Mouse (Mus musculus) lung, postnatal 0 days (tissue): ENCODE results near the gene Usp34. TPM values are rescaled to one million over a fixed set of nuclear protein-coding genes. Genes with fewer than 3 reads are reported as not detected.

Source experiments
- ATAC-seq: fragments of 200-750 bp; cut with Nextera tagmentation; 2 replicates; pipeline ENCODE4 v1.8.0; 2017; ENCODE audit warnings: moderate library complexity
- DNase-seq: peaks from one replicate; pipeline ENCODE4 v3.0.0-alpha.2; 2016; ENCODE audit warnings: low spot score
- H3K27ac ChIP-seq: fragments of 300-500 bp; sonication (generic); 2 replicates; pipeline ENCODE4 v1.5.1; 2014; ENCODE audit warnings: antibody characterized with exemption, mild to moderate bottlenecking, low read length, mixed read lengths
- H3K27me3 ChIP-seq: fragments of 300-500 bp; sonication (generic); replicated peaks from 2 replicates; pipeline ENCODE4 v1.6.1; 2014; ENCODE audit warnings: low read length, mixed read lengths; ENCODE audit not compliant: insufficient read depth
- H3K36me3 ChIP-seq: fragments of 300-500 bp; sonication (generic); 2 replicates; pipeline ENCODE4 v1.6.1; 2014; ENCODE audit warnings: low read length, mixed read lengths; ENCODE audit not compliant: insufficient read depth
- H3K4me1 ChIP-seq: fragments of 300-500 bp; sonication (generic); 2 replicates; pipeline ENCODE4 v1.6.1; 2014; ENCODE audit warnings: antibody characterized with exemption, low read depth, low read length, mixed read lengths; ENCODE audit not compliant: insufficient read depth
- H3K4me2 ChIP-seq: fragments of 300-500 bp; sonication (generic); replicated peaks from 2 replicates; pipeline ENCODE4 v1.6.1; 2014; ENCODE audit warnings: low read depth, mild to moderate bottlenecking, low read length, moderate library complexity, mixed read lengths
- H3K4me3 ChIP-seq: fragments of 300-500 bp; sonication (generic); 2 replicates; pipeline ENCODE4 v1.5.1; 2014; ENCODE audit warnings: low read depth, low read length
- H3K9ac ChIP-seq: fragments of 300-500 bp; sonication (generic); replicated peaks from 2 replicates; pipeline ENCODE4 v1.6.1; 2014; ENCODE audit warnings: low read depth, mild to moderate bottlenecking
- H3K9me3 ChIP-seq: fragments of 300-500 bp; sonication (generic); 2 replicates; pipeline ENCODE4 v1.6.1; 2016; ENCODE audit warnings: low read length, mixed read lengths
- CTCF ChIP-seq: IDR thresholded peaks from 2 replicates; pipeline ENCODE4 v1.5.1; 2016; ENCODE audit warnings: antibody characterized with exemption, mild to moderate bottlenecking
- EP300 ChIP-seq: IDR thresholded peaks from 2 replicates; pipeline ENCODE4 v1.6.1; 2016; ENCODE audit warnings: antibody characterized with exemption, mild to moderate bottlenecking, control low read depth
- WGBS: fragments of 180-500 bp; shearing (Covaris S2); extraction: QIAGEN DNeasy Blood & Tissue Kit; methylation state at CpG from one replicate; pipeline ENCODE4 v1.1.7; 2014; 5-methylcytosine and 5-hydroxymethylcytosine counted together
- polyA plus RNA-seq: library from polyadenylated mRNA; unstranded; fragments of >200 nt; fragmentation: Nextera tagmentation; extraction: Ambion mirVana; gene quantifications from 2 replicates; pipeline ENCODE4 v1.2.1, GENCODE M21; 2015

The Usp34 gene
- polyA plus RNA-seq, 1 experiment from 2014 or later: 15.3 TPM

- H3K27me3 ChIP-seq: no peaks in the 10 kb centered on the region
- TF ChIP-seq EP300 (no peak), CTCF (no peak)
- 94% methylated on average over 1 of the region's 1 CpGs for WGBS
- no peaks in the 10 kb centered on the region for H3K9me3 ChIP-seq
- no peak overlapping the region for H3K4me3 ChIP-seq
- no peaks in the 10 kb centered on the region for H3K4me1 ChIP-seq
- H3K9ac ChIP-seq: no peak overlapping the region
- ATAC-seq (no peak), DNase-seq (no peak)
- H3K4me2 ChIP-seq: no peak overlapping the region
- peaks cover 63% of the 10 kb centered on the region; the same call in 1 of the 2 replicates for H3K36me3 ChIP-seq
- H3K27ac ChIP-seq: no peak overlapping the region
These were observed 183.3 kb downstream of the Usp34 start for GRCm38 (mm10) chr11:23489955-23490354.

GRCm38 (mm10) chr11:23492048-23492790 is 185.5 kb downstream of the Usp34 start:
- TF ChIP-seq EP300 (no peak), CTCF (no peak)
- Histone ChIP-seq H3K9ac (no peak overlapping the region), H3K36me3 (peaks cover 59% of the 10 kb centered on the region; the same call in 1 of the 2 replicates), H3K4me2 (no peak overlapping the region), H3K27me3 (no peaks in the 10 kb centered on the region), H3K9me3 (no peaks in the 10 kb centered on the region), H3K4me3 (no peak overlapping the region), H3K4me1 (peaks cover 9% of the 10 kb centered on the region; the same call in 1 of the 2 replicates), H3K27ac (no peak overlapping the region)
- DNase-seq (no peak), ATAC-seq (no peak)
- WGBS: 86% methylated on average over 4 of the region's 4 CpGs

GRCm38 (mm10) chr11:23495231-23495630 is 188.5 kb downstream of the Usp34 start:
- no peak overlapping the region for H3K27ac ChIP-seq
- DNase-seq (no peak), ATAC-seq (no peak)
- H3K36me3 ChIP-seq: peaks cover 30% of the 10 kb centered on the region; the same call in 1 of the 2 replicates
- H3K4me3 ChIP-seq: no peak overlapping the region
- peaks cover 9% of the 10 kb centered on the region; the same call in 1 of the 2 replicates for H3K4me1 ChIP-seq
- no peak for TF ChIP-seq CTCF
- TF ChIP-seq EP300: no peak
- H3K9ac ChIP-seq: no peak overlapping the region
- 94% methylated on average over 6 of the region's 6 CpGs for WGBS
- H3K9me3 ChIP-seq: no peaks in the 10 kb centered on the region
- H3K27me3 ChIP-seq: no peaks in the 10 kb centered on the region
- no peak overlapping the region for H3K4me2 ChIP-seq

- TF ChIP-seq CTCF: no peak
- no peak for TF ChIP-seq EP300
- Histone ChIP-seq H3K4me1 (peaks cover 9% of the 10 kb centered on the region; the same call in 1 of the 2 replicates), H3K27ac (no peak overlapping the region), H3K9me3 (no peaks in the 10 kb centered on the region), H3K9ac (peak overlapping the region; percentile 75; the same call in 1 of the 2 replicates), H3K27me3 (no peaks in the 10 kb centered on the region), H3K36me3 (peaks cover 17% of the 10 kb centered on the region; the same call in 1 of the 2 replicates), H3K4me2 (peak overlapping the region; percentile 72), H3K4me3 (peak overlapping the region; percentile 86; the same call in 1 of the 2 replicates)
- ATAC-seq (no peak), DNase-seq (no peak)
- 42% methylated on average over 6 of the region's 6 CpGs for WGBS
These were observed 190.0 kb downstream of the Usp34 start for GRCm38 (mm10) chr11:23496661-23497060.

GRCm38 (mm10) chr11:23497335-23497717 is 190.6 kb downstream of the Usp34 start:
- WGBS: under 1% methylated on average over 19 of the region's 22 CpGs
- peaks cover 11% of the 10 kb centered on the region; the same call in 1 of the 2 replicates for H3K36me3 ChIP-seq
- H3K27me3 ChIP-seq: no peaks in the 10 kb centered on the region
- H3K4me1 ChIP-seq: peaks cover 9% of the 10 kb centered on the region; the same call in 1 of the 2 replicates
- H3K4me2 ChIP-seq: peak overlapping the region; percentile 72
- ATAC-seq (peak; percentile 69), DNase-seq (peak; percentile 86)
- H3K9me3 ChIP-seq: no peaks in the 10 kb centered on the region
- H3K27ac ChIP-seq: peak overlapping the region; percentile 93
- H3K4me3 ChIP-seq: peak overlapping the region; percentile 86
- peak overlapping the region; percentile 75 for H3K9ac ChIP-seq
- no peak for TF ChIP-seq CTCF
- no peak for TF ChIP-seq EP300

GRCm38 (mm10) chr11:23497718-23498509 is 191.2 kb downstream of the Usp34 start, which contains the start of gene Ahsa2:
TSS of gene Ahsa2 (minus strand) at chr11:23498030.
- H3K4me2 ChIP-seq: peak within 1 kb of the TSS; percentile 72
- TF ChIP-seq EP300: no peak
- no peak for TF ChIP-seq CTCF
- peak within 1 kb of the TSS; percentile 86 for H3K4me3 ChIP-seq
- peaks cover 5% of the 10 kb centered on the region; the same call in 1 of the 2 replicates for H3K36me3 ChIP-seq
- peak; percentile 97 for ATAC-seq
- peaks cover 9% of the 10 kb centered on the region; the same call in 1 of the 2 replicates for H3K4me1 ChIP-seq
- peak within 1 kb of the TSS; percentile 93 for H3K27ac ChIP-seq
- 1% methylated on average over 60 of the region's 66 CpGs for WGBS
- peak within 1 kb of the TSS; percentile 75 for H3K9ac ChIP-seq
- DNase-seq: peak; percentile 99
- H3K27me3 ChIP-seq: no peaks in the 10 kb centered on the region
- H3K9me3 ChIP-seq: no peaks in the 10 kb centered on the region
